Mouse (Mus musculus): ENCODE results near the gene Synrg. TPM values are rescaled to one million over a fixed set of nuclear protein-coding genes. Genes with fewer than 3 reads are reported as not detected.
A peak's percentile ranks its signal among the peaks of the same experiment; 100 is the strongest.

Gene Synrg
- polyA plus RNA-seq, 2 experiments = 3.9 TPM

DNA sequence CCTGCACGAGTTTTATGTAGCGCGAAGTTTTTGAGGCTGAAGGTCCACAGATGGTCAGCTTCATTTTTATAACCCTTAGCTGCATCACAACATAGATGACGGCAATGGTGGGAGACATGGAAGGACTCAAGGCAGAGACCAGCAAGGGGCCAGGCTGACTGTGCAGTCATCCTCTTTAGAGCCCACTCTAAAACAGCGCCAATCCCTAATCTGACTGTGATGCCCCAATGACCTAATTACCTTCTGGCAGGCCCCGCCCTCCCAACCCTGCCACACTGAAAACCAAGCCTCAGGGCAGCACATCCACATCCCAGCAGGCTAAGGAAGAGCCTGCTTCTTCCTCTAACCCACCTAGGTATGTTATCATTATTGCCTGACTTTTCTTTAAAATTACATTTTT lies 96.4 kb downstream of the Synrg start:
- Histone ChIP-seq H3K9ac (replicated peaks) (no peak overlapping the region), H3K4me1 (replicated peaks; ENCODE audit: control insufficient read depth in 2 of 2, insufficient read depth in 2 of 2, low read length in 1 of 2) (no peaks in the 10 kb centered on the region), H3K36me3 (replicated peaks; ENCODE audit: control insufficient read depth, insufficient read depth, low read depth) (no peaks in the 10 kb centered on the region), H3K4me2 (ENCODE audit: low read depth) (no peak overlapping the region), H3K4me3 (ENCODE audit: insufficient read depth in 1 of 2, low read depth in 2 of 2, low read length in 2 of 2) (no peak overlapping the region), H3K27me3 (ENCODE audit: control insufficient read depth, insufficient read depth, low read length) (peaks cover 4% of the 10 kb centered on the region), H3K9me3 (ENCODE audit: control insufficient read depth, low read length) (no peaks in the 10 kb centered on the region), H3K27ac (no peak overlapping the region)
- ATAC-seq (ENCODE audit: insufficient read depth) (no peak), DNase-seq (ENCODE audit: low read depth in 3 of 3, low spot score in 3 of 3) (no peak)
- TF ChIP-seq EP300 (IDR thresholded peaks at IDR 0.05; ENCODE audit: low read depth) = no peak
- TF ChIP-seq CTCF (IDR thresholded peaks at IDR 0.05; ENCODE audit: low read depth) = no peak
- 55% methylated on average over 6 of the region's 6 CpGs for WGBS (ENCODE audit: insufficient replicate concordance)

DNA sequence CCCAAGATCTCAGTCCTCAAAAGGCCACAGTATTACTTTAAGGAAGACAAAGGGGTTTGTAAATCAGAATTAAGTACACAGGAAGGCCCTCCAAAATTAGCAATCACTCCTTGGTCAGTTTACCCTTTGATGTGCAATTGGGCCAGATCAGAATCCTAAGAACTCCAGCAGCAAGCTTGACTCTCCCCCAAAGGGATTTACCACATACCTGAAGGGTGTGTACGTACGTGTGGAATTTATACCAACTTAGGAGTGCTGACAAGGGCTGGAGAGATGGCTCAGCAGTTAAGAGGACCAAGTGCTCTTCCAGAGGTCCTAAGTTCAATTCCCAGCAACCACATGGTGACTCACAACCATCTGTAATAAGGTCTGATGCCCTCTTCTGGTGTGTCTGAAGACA lies 97.7 kb downstream of the Synrg start:
- Histone ChIP-seq H3K4me3 (ENCODE audit: insufficient read depth in 1 of 2, low read depth in 2 of 2, low read length in 2 of 2) (no peak overlapping the region), H3K36me3 (replicated peaks; ENCODE audit: control insufficient read depth, insufficient read depth, low read depth) (no peaks in the 10 kb centered on the region), H3K4me2 (ENCODE audit: low read depth) (no peak overlapping the region), H3K27me3 (ENCODE audit: control insufficient read depth, insufficient read depth, low read length) (peaks cover 16% of the 10 kb centered on the region), H3K9me3 (ENCODE audit: control insufficient read depth, low read length) (no peaks in the 10 kb centered on the region), H3K4me1 (replicated peaks; ENCODE audit: control insufficient read depth in 2 of 2, insufficient read depth in 2 of 2, low read length in 1 of 2) (no peaks in the 10 kb centered on the region), H3K27ac (no peak overlapping the region), H3K9ac (replicated peaks) (no peak overlapping the region)
- TF ChIP-seq CTCF (IDR thresholded peaks at IDR 0.05; ENCODE audit: low read depth) (no peak), EP300 (IDR thresholded peaks at IDR 0.05; ENCODE audit: low read depth) (no peak)
- ATAC-seq (ENCODE audit: insufficient read depth) (no peak), DNase-seq (ENCODE audit: low read depth in 3 of 3, low spot score in 3 of 3) (no peak)
- 76% methylated on average over 2 of the region's 2 CpGs for WGBS (ENCODE audit: insufficient replicate concordance)

DNA sequence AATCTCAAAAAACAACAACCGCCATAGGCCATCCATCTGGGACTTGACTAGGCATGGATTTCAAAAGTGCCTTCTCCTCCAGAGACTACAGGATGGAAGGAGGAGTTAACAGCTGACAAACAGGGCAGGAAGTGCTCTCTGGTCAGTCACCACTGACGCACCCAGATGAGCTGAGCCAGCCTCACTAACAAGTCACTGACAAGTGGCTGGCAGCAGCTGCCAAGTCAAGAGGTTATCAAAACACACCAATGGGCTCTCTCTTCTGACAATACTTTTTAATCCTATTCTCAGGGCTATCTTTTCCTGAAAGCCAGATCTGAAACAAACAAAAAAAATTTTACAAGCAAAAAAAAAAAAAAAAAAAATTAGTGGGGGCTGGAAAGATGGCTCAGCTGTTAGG lies 98.6 kb downstream of the Synrg start:
- WGBS (ENCODE audit: insufficient replicate concordance) = 32% methylated on average over 2 of the region's 2 CpGs
- Histone ChIP-seq H3K4me1 (replicated peaks; ENCODE audit: control insufficient read depth in 2 of 2, insufficient read depth in 2 of 2, low read length in 1 of 2) (no peaks in the 10 kb centered on the region), H3K4me3 (ENCODE audit: insufficient read depth in 1 of 2, low read depth in 2 of 2, low read length in 2 of 2) (no peak overlapping the region), H3K36me3 (replicated peaks; ENCODE audit: control insufficient read depth, insufficient read depth, low read depth) (no peaks in the 10 kb centered on the region), H3K9me3 (ENCODE audit: control insufficient read depth, low read length) (no peaks in the 10 kb centered on the region), H3K27me3 (ENCODE audit: control insufficient read depth, insufficient read depth, low read length) (peaks cover 25% of the 10 kb centered on the region), H3K27ac (no peak overlapping the region), H3K4me2 (ENCODE audit: low read depth) (no peak overlapping the region), H3K9ac (replicated peaks) (no peak overlapping the region)
- DNase-seq (ENCODE audit: low read depth in 3 of 3, low spot score in 3 of 3) (no peak), ATAC-seq (ENCODE audit: insufficient read depth) (no peak)
- TF ChIP-seq EP300 (IDR thresholded peaks at IDR 0.05; ENCODE audit: low read depth) = no peak
- no peak for TF ChIP-seq CTCF (IDR thresholded peaks at IDR 0.05; ENCODE audit: low read depth)

DNA sequence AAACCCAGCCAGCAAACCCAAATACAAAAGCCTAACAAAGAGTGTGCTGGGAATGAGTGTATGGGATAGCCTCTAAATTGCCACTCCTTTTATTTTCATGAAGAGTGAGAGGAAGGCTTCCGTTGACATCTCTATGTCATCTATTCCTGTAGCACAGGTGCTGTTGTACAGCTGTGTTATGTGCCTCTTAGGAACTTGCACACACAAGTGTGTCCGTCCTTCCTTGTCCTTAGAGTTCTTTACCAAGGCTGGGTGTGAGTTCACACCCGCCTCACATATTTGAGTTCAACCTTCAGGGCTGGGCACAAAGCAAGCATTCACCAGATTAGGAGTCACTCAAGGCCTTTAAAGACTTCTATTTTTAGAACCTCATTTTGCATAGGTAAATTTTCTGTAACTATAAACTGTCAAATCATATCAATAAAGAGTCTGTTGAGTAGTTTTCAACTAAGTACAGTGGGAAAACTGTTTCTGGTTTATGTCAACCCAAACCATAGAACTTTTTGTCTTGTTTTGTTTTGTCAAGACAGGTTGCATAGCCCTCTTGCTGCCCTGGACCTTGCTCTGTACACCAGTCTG lies 99.5 kb downstream of the Synrg start:
- ATAC-seq (ENCODE audit: insufficient read depth) (no peak), DNase-seq (ENCODE audit: low read depth in 3 of 3, low spot score in 3 of 3) (no peak)
- no peak for TF ChIP-seq EP300 (IDR thresholded peaks at IDR 0.05; ENCODE audit: low read depth)
- TF ChIP-seq CTCF (IDR thresholded peaks at IDR 0.05; ENCODE audit: low read depth) = no peak
- no peak overlapping the region for H3K27ac ChIP-seq
- peaks cover 34% of the 10 kb centered on the region for H3K27me3 ChIP-seq (ENCODE audit: control insufficient read depth, insufficient read depth, low read length)
- H3K4me2 ChIP-seq (ENCODE audit: low read depth) = no peak overlapping the region
- H3K36me3 ChIP-seq (replicated peaks; ENCODE audit: control insufficient read depth, insufficient read depth, low read depth) = no peaks in the 10 kb centered on the region
- no peak overlapping the region for H3K9ac ChIP-seq (replicated peaks)
- WGBS (ENCODE audit: insufficient replicate concordance) = 72% methylated on average over 3 of the region's 3 CpGs
- H3K4me1 ChIP-seq (replicated peaks; ENCODE audit: control insufficient read depth in 2 of 2, insufficient read depth in 2 of 2, low read length in 1 of 2) = no peaks in the 10 kb centered on the region
- H3K9me3 ChIP-seq (ENCODE audit: control insufficient read depth, low read length) = no peaks in the 10 kb centered on the region
- no peak overlapping the region for H3K4me3 ChIP-seq (ENCODE audit: insufficient read depth in 1 of 2, low read depth in 2 of 2, low read length in 2 of 2)

DNA sequence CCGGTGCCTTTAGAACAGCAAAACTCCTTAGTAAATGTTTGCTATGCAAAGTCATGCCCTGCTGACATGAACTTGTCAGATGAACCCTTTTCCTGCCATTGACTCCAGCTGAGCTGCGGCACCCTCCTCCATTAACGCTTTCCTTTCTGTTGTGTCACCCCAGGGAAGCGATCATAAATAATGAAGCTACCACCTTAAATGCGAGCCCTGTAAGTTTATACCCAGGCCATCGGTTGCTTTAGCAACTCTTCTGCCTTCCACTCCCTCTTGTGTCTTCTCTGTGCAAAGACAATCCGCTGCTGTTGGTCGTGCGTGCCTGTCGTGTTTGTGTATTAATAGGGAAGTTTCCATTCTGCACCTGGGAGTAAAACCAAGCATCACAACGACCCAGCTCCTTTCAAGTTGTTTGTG lies 101.8 kb downstream of the Synrg start:
- WGBS (ENCODE audit: insufficient replicate concordance) = 6% methylated on average over 11 of the region's 11 CpGs
- Histone ChIP-seq H3K27ac (no peak overlapping the region), H3K9ac (replicated peaks) (no peak overlapping the region), H3K27me3 (ENCODE audit: control insufficient read depth, insufficient read depth, low read length) (peaks cover 49% of the 10 kb centered on the region), H3K4me3 (ENCODE audit: insufficient read depth in 1 of 2, low read depth in 2 of 2, low read length in 2 of 2) (no peak overlapping the region), H3K4me1 (replicated peaks; ENCODE audit: control insufficient read depth in 2 of 2, insufficient read depth in 2 of 2, low read length in 1 of 2) (no peaks in the 10 kb centered on the region), H3K36me3 (replicated peaks; ENCODE audit: control insufficient read depth, insufficient read depth, low read depth) (no peaks in the 10 kb centered on the region), H3K4me2 (ENCODE audit: low read depth) (peak overlapping the region; percentile 26; the same call in 1 of the 2 replicates), H3K9me3 (ENCODE audit: control insufficient read depth, low read length) (no peaks in the 10 kb centered on the region)
- TF ChIP-seq EP300 (IDR thresholded peaks at IDR 0.05; ENCODE audit: low read depth) (no peak), CTCF (IDR thresholded peaks at IDR 0.05; ENCODE audit: low read depth) (no peak; the same call in 1 of the 2 replicates)
- DNase-seq (ENCODE audit: low read depth in 3 of 3, low spot score in 3 of 3) (no peak), ATAC-seq (ENCODE audit: insufficient read depth) (no peak)

Data from liver, embryonic 14.5 days (tissue).